Comparison of ENCODE assay signal across 15 mouse cellular contexts in genomic region chr11:121347036-121347435, GRCm38 (mm10). TPM values are rescaled to one million over a fixed set of nuclear protein-coding genes. Genes with fewer than 3 reads are reported as not detected.
DNase-seq lines count a peak whose midpoint lies in the region; ATAC-seq lines count a peak whose summit lies in the region.
"Had no signal": no experiment of that assay in that cellular context is flagged by ENCODE, and none has a peak within 500 bp of the region (broad histone marks: within the 10 kb centered on the region; RNA-seq: fewer than 3 reads in every experiment).

No protein-coding gene starts in this region.

- no peak for ATAC-seq in heart, embryonic 12.5 days (ENCODE audit: insufficient number of reproducible peaks, low FRiP score)
- ATAC-seq: forebrain, embryonic 15.5 days; liver, postnatal 0 days had no signal

- H3K9ac ChIP-seq in heart, embryonic 12.5 days: no peak overlapping the region
- H3K9ac ChIP-seq: embryonic facial prominence, embryonic 15.5 days; forebrain, embryonic 15.5 days; liver, postnatal 0 days had no signal

- no peak overlapping the region for H3K4me2 ChIP-seq in heart, embryonic 12.5 days
- H3K4me2 ChIP-seq: embryonic facial prominence, embryonic 15.5 days; forebrain, embryonic 15.5 days had no signal

- H3K27me3 ChIP-seq in heart, embryonic 12.5 days (replicated peaks): no peaks in the 10 kb centered on the region
- H3K27me3 ChIP-seq: embryonic facial prominence, embryonic 15.5 days; forebrain, embryonic 15.5 days had no signal

- no peak overlapping the region for H3K27ac ChIP-seq in heart, embryonic 12.5 days (ENCODE audit: poor library complexity, severe bottlenecking)
- H3K27ac ChIP-seq: embryonic facial prominence, embryonic 15.5 days; forebrain, embryonic 15.5 days had no signal

- DNase-seq in heart, adult 11 months: peak; percentile 94
- DNase-seq in adipocyte (ENCODE audit: low spot score): peak; percentile 77
- DNase-seq in gastrocnemius, postnatal 10 days: peak; percentile 40
- DNase-seq in heart, postnatal 25 days (ENCODE audit: low spot score): peak; percentile 24
- no peak for DNase-seq in left cerebral cortex, postnatal 36 days (ENCODE audit: low spot score in 2 of 2)
- no peak for DNase-seq in cerebellum, postnatal 4 days (ENCODE audit: low spot score in 2 of 2)
- DNase-seq in layer of hippocampus, adult 9-10 months (ENCODE audit: low spot score): no peak
- DNase-seq: cerebellum, postnatal 14 days; kidney, postnatal 10 days; liver, postnatal 0 days; retina, postnatal 1 day had no signal

- H3K9me3 ChIP-seq in heart, embryonic 12.5 days (replicated peaks): no peaks in the 10 kb centered on the region
- H3K9me3 ChIP-seq: embryonic facial prominence, embryonic 15.5 days; forebrain, embryonic 15.5 days had no signal

- intact Hi-C loops in heart, postnatal 25 days (cut with DNase I): no loop called here
- intact Hi-C loops in left cerebral cortex, postnatal 36 days (cut with DNase I): no loop called here

- H3K4me1 ChIP-seq in heart, embryonic 12.5 days (replicated peaks): 0 out of 2 replicates have a peak, but pooled peaks cover 7% of the 10 kb centered on the region
- H3K4me1 ChIP-seq: embryonic facial prominence, embryonic 15.5 days had no signal

- H3K4me3 ChIP-seq in heart, embryonic 12.5 days: no peak overlapping the region
- H3K4me3 ChIP-seq: embryonic facial prominence, embryonic 15.5 days; forebrain, embryonic 15.5 days had no signal

- 82% methylated on average over 2 of the region's 2 CpGs for WGBS in heart, embryonic 12.5 days

- H3K36me3 ChIP-seq in heart, embryonic 12.5 days: peaks cover 41% of the 10 kb centered on the region

RNA-seq across cellular contexts. Expression of gene Wdr45b, which starts 7.2 kb away (rescaled TPM):
- polyA plus RNA-seq in heart, embryonic 12.5 days (2016; fragmentation: Nextera tagmentation; extraction: Ambion mirVana): 69.9 and 71.2 TPM in 2 replicates
- 10 to 100 TPM; 40.7 to 45.4 TPM for total RNA-seq in gastrocnemius, postnatal 10 days (2021)
- total RNA-seq in heart, postnatal 25 days (2021): 10 to 100 TPM; 32.5 to 34.2 TPM
- total RNA-seq in left cerebral cortex, postnatal 36 days (2021): 10 to 100 TPM; 60.4 to 62.2 TPM

RNA-seq across cellular contexts. Expression of gene Rab40b, which starts 41.0 kb away (rescaled TPM):
- 3.8 and 4.4 TPM in 2 replicates for polyA plus RNA-seq in heart, embryonic 12.5 days (2016; fragmentation: Nextera tagmentation; extraction: Ambion mirVana)
- total RNA-seq in gastrocnemius, postnatal 10 days (2021): 10 to 100 TPM; 23.8 to 27.4 TPM
- 1 to 10 TPM; 1.3 to 1.6 TPM for total RNA-seq in heart, postnatal 25 days (2021)
- 10 to 100 TPM; 48.5 to 51.5 TPM for total RNA-seq in left cerebral cortex, postnatal 36 days (2021)
- total RNA-seq: megakaryocyte, adult 5-6 weeks had no signal

Comparison
In these comparisons a context has a peak if more than half of its experiments do, and no peak if none do; other contexts are left out.
1. DNase-seq: peak in heart, adult 11 months (single experiment), adipocyte (single experiment), gastrocnemius, postnatal 10 days (single experiment) and heart, postnatal 25 days (single experiment); none in left cerebral cortex, postnatal 36 days (0 of 2), cerebellum, postnatal 4 days (0 of 2) and layer of hippocampus, adult 9-10 months (single experiment).
2. RNA of gene Rab40b, which starts 41.0 kb away (total RNA-seq): 48.5 to 51.5 TPM in left cerebral cortex, postnatal 36 days and 23.8 to 27.4 TPM in gastrocnemius, postnatal 10 days; 1.3 to 1.6 TPM in heart, postnatal 25 days; every median in the first group is over 4 times any median in the second.